Mouse (Mus musculus) hematopoietic stem cell, adult 5-6 weeks (primary cell): Measurements from ENCODE around the gene Fam234b. TPM values are rescaled to one million over a fixed set of nuclear protein-coding genes. Genes with fewer than 3 reads are reported as not detected.

ENCODE experiments used
- ATAC-seq, 2 experiments: fragments of 125-278 bp in 1 of 2; replicated peaks in 1 of 2; 2 replicates each; pipeline ENCODE4 v1.8.0; 2016 to 2017; ENCODE audit warnings: inconsistent platforms in 2 of 2, mild to moderate bottlenecking in 2 of 2, moderate number of reproducible peaks in 2 of 2, low read depth in 1 of 2, moderate TSS enrichment in 1 of 2; ENCODE audit not compliant: low FRiP score in 2 of 2, poor library complexity in 2 of 2, severe bottlenecking in 2 of 2, insufficient read depth in 1 of 2, low TSS enrichment in 1 of 2
- total RNA-seq: library from RNA; stranded (forward); fragments of 172-1452, 232-1000 nt; gene quantifications from 2 replicates; pipeline ENCODE4 v1.2.3, GENCODE M21; 2017

Fam234b gene
- total RNA-seq, 1 experiment from 2014 or later, result 15.5 TPM

DNA sequence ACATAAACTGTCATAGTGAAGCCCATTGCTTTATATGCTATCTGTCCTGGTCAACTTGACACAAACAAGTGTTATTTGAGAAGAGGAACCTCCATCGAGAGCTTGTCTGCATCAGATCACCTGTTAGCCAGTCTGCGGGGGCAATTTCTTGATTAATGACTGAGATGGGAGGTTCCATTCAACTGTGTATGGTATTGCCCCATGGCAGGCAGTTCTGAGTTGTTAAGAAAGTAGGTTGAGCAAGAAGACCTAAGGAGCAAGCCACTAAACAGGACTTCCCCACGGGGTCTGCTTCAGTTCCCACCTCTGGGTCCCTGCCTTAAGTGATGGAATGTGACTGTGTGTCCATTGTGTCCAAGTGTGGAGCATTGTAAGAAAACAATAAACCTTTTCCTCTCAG, 28.5 kb upstream of the Fam234b start:
- no peak for ATAC-seq

DNA sequence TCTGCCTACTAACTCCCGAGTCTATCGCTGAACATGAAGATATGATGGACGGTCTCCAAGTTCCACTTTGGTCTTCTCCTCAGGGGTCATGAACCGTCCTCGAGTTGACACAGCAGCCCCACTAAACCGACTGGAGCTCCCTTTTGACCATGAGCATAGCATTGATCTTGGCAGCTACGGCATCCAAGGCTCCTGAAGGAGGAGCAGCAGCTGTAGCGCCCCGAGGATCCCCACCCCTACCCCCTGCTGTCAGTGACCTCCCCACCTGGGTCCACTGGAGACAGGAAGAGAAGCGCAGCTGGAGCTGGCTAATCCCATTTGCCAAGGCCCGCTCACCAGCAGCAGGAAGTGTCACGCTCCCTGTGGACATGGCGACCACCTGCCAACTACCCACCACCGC, 26.0 kb upstream of the Fam234b start:
- ATAC-seq, result no peak

DNA sequence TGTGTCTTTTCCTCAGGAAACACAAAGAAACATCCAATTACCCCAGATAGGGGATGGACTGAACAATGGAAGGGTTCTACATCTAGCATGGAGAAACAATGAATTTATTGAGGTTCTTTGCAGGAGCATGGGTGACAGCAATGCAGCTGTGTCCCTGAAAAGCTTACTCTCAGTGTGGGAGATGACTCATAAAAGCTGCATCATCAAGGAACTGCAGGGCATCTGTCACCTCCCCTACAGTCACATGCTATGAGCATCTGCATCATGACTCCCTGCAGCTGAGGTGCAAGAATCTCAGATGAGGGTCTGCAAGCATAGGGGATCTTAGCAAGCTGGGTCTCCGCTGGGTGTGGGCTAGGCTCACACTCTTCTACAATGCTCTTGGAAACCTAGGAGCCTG, 22.8 kb upstream of the Fam234b start:
- ATAC-seq, result no peak

DNA sequence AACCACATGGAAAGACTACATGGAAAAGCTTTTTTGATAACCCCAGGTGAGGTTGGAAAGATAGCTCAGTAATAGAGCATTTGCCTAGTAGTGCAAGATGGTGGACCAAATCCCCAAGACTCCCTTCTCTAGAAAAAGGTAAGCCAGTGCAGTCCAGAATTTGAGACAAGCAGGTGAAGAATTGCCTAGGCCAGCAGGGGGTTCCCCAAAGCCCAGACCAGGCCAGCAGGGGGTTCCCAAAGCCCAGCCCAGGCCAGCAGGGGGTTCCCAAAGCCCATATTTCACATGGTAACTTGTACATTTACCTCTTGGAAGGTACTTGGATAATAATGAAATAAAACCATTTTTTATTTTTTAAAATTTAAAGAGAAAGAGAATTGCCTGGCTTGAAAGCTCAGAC, 20.5 kb upstream of the Fam234b start:
- ATAC-seq, result no peak

DNA sequence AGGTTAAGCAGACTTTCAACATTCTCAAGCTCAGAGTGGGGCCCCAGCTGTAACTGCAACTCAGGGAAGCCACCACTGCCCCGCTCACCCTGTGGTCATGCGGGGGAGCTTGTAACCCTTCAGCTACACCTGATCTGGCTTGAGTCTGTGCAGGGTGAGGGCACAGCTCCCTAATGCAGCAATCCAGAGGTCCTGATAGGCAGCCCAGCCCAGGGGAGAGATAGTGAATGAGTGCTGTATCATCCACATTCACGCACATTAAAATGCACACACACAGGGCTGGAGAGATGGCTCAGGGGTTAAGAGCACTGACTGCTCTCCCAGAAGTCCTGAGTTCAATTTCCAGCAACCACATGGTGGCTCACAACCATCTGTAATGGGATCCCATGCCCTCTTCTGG, 19.2 kb upstream of the Fam234b start:
- peak in 1 of 2 experiments; percentile 22; a peak in 2 of 4 replicates for ATAC-seq

DNA sequence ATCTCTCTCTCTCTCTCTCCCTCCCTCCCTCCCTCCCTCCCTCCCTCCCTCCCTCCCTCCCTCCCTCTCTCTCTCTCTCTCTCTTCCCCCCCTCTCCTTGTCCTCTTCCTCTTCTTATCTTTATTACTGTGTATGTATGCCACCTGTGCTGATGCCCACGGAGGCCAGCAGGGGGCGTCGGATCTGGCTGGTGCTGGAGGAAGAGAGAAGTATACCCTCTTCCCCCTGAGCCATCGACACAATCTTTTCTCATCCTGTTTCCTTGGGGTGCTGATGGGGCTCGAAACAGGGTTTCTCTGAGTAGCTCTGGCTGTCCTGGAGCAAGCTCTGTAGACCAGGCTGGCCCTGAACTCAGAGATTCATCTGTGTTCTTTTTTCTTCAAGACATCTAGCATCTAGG, 14.9 kb upstream of the Fam234b start:
- ATAC-seq, result no peak

DNA sequence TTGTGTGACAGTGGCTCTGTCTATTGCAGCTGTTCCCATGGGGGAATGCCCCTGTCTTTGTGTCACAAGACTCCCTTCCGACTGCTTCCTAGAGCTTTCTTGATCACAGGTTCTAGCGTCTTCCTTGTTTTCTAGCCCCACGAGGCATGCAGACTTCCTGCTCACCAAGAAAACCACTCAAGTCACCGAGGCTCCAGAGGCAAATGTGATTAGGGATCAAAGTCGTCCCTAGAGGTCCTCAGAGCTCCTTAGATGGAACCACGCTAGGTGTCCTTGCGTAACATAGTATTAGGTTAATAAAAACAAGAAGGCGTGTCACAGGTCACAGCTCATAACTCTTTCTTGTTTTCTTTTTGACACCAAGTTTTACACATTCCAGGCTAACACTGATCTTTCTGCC, 13.8 kb upstream of the Fam234b start:
- ATAC-seq, result peak; percentile 66 to 70

DNA sequence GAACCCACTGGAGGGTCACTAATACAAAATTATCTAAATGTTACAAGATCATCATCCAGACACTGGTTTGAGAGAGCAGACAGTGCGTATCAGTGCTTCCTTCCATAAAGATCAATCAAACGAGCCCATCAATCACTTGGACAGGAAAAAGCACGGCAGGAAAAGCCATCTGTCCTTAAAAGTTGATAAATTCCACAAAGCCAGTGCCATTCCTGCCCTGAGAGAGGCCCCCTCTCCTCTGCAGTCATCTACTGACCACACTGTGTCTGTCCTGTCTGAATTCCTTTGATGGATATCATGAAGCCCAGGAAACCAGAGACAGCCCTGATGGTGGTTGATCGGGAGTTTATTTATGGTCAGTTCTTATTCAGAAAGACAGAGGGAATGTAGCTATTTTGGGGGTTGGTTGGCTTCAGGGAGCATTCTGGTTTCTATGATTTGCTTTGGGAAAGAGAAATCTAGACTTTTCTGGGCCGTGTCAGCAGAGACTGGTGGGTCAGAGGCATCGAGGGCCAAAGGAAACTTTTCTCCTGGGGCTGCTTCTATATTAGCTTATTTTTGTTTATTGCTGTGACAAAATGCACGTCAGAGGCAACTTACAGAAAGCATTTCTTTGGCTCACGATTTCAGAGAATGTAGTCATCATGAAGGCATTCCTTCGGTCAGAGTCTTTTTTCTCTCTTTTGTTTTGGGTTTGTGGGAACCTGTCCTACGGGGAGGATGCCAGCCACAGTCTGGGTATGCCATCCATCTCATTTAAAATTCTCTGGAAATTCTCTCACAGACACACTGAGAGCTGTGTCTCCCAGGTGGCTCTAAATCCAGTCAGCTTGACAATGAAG, 10.5 kb upstream of the Fam234b start:
- ATAC-seq, result no peak

DNA sequence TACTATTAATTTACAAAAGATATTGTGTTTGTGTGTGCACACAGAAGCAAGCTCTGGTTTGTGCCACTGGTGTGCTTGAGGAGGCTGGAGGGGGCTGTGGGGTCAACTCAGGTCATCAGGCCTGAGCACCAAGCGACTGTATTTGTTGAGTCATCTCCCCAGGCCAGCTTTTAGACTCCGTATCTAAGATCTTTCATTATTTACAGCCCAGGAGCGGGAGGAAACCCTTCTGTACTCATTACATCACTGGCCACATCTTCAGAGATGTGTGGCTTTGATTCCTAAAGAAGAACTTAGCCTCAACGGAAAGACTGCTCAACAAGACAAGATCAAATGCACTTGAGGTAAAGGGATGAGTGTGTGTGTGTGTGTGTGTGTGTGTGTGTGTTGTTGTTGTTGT, 9.1 kb upstream of the Fam234b start:
- peak; percentile 54 to 68 for ATAC-seq

DNA sequence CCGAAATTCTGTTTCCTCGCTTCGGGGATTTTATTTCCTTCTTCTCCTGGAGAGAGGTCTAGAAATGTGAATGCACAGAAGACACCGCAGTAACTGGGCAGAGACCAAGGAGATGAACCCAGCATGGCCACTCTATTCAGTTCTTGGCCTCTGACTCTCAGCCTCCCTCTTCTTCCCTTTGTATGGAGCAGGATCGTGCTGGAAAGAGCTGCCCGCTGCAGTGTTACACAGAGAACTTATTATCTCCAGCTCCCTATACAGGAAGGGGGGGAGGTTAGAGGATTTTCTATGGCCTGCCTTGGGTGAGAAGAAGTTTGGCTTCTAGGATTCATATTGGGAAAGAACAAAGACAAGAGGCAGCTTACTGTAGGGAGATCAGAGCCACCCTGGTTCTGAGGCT, 7.7 kb upstream of the Fam234b start:
- ATAC-seq, result no peak

DNA sequence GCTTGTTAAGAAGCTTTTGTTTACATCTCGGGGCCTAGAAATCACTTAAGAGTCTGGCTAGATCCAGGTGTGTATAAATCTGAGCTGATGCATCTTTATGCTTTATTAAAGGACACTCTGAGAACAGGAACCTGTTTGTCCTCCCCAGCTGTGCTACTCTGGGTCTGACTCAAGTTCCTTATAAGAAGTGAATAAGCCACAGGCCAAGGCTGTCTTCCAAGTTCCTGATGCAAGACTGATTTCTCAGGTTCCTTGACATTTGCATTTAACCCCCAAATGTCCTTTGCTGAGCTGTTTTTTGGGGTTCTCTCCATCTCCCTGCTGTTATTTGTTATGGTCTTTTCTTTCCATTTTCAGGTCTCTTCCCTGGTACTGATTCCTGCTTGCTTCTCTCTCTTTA, 5.9 kb upstream of the Fam234b start:
- peak; percentile 25 to 29; a peak in 1 of 4 replicates for ATAC-seq

DNA sequence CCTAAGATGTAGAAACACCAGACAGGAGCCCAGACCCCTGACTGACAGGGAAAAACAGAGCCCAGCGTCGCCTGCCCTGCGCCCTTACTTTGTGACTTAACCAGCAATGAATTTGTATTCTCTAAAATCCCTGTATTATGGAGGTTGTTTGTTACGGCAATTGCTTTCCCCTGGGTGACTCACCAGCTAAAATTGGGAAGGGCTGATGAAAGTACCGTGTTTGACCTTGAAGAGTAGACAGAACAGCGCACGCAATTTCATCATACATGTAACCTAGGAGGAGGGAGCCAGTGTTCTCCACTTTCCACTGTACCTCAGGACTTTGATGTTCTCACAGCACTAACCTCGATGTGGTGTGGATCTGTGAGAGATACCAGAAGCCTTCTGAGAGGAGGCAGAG, 4.8 kb upstream of the Fam234b start:
- ATAC-seq, result no peak

DNA sequence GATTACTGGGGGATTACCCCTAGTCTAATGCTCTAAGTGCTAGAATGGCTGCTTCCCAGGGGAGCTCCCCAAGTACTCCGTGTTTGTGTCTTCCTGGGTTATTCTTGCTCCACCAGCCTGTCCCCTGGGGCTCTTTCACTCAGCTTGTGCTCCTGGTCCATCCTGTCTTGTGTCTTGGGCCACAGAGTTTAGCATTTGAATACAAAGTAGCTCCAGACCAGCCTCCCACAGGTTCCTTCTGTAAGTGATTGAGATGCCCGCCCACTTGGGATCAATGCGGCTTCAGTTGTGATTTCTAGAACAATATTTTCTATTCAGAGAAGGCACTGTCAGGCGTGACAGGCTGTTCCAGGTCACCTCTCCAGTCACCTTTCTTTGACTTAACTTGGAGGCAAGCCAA, 4.0 kb upstream of the Fam234b start:
- ATAC-seq, result no peak

DNA sequence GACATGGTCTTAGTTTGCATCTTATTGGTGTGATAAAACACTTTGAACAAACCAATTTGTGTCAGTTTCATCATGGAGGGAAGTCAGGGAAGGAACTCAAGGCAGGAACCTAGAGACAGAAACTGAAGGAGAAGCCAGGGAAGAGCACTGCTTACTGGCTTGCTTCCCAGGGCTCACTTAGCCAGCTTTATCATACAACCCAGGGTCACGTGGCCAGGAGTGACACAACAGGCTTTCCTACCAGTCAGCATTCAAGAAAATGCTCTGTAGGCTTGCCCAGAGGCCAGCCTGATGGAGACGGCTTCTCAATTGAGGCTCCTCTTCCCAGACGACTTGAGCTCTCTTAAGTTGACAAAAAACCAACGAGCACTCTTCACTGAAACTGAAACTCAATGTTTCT, 2.9 kb upstream of the Fam234b start:
- ATAC-seq, result no peak

DNA sequence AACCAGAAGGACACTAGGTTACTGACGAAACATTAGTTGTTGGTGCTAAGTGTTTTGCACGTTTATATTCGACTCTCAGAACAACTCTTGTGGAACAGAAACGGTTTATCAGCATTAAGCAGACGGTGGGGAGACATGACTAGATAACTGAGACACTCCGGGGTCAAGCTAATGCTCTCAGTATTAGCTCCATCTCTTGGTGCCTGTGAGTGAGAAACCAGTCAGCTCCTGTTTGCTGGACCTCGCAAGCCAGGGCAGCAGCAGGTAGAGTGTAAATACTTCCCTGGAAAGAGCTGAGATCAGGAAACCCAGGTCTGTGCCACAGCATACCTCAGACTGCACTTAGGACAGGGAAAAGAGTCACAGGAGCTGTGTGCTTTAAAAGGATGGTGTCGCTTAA, 1.1 kb upstream of the Fam234b start:
- ATAC-seq, result no peak

DNA sequence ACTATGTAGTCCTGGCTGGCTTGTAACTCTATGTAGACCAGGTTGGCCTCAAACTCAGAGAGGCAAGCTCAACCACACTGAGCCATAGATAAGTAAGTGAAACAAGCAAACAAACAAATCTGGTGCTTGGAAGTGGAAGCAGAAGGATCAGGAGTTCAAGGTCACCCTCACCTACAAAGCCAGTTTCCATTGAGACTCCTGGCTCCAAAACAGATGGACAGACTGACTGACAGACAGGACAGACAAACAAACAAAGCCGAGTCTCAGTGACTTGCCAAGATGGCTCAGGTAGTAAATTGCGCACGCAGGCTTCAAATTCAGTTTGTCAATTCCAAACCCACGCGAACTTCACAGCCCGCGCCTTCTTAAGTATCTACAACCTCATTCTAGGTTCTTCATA, 331 bp upstream of the Fam234b start:
- no peak for ATAC-seq

DNA sequence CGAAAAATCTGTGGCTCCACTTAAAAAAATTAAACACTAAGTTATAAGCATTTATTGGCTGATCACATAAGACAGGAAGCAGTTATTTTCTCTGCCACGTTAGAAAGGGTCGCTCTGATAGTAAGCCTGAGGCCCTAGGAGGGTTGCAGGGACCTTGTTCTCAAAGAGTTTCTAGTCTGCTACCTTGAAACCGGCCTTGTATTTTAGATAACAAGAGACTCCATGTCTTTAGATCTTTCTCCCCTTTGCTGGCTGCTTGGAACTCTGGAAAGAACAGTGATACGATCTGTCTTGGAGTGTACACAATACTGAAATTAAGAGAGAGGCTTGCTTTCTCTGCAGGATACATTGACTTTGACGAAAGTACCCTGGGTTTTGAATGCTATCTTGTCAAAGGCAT, 949 bp downstream of the Fam234b start:
- no peak for ATAC-seq

DNA sequence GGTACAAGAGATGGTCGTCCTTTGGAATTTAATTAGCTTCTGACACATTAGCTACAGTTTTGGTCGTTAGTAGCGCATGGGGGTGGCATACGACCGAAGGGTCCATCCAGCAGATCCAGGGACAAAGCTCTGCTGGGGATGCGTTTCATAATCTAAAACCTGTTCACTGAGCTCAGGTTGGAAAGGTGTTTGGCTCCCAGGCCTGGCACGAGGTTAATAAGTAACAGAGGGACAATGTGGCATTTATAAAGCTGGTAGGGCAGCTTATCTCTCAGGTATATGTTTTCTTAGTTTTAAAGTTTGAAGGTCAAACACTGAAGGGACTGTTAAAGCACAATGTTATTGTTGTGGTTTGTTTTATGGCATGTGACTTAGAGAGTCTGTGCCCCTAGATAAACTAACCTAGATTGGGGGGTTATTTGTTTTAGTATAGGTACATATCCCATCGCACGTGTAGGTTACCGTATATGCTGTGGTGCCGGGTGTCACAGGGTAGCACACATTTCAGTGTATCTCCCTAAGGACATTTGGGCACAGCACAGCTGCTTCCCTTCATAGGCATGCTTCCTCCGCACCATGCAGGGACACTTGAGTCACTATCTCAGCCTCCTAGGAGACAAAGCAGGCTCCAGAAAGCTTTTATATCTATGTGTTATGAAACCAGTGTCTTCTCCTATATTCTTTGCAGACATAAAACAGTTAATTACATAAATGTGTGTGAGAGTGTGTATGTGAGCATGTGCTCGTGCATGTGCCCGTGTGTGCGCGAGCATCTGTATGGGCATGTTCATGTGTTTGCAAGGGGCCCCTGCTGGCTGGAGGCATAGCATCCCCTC, 2.6 kb downstream of the Fam234b start:
- ATAC-seq, result no peak

DNA sequence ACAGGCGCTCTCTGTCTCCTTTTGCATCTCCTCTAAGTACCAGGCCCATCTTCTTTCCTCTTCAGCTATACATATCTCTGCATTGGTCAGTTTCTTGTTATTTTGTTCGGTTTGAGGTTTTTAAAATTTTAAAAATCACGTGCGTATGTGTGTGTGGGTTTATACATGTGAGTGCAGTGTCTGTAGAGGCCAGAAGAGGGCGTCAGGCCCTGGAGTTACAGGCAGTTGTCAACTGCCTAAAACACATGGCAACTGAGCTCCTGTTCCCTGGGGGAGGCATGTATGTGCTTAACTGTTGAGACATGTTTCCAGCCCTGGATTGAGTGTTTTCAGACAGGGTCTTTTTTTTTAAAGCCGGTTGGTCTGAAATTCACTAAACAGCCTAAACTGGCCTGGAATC, 4.9 kb downstream of the Fam234b start:
- ATAC-seq, result no peak
